Mouse (Mus musculus) R1 (cell line): ENCODE data around the gene Atp5d.

ENCODE experiments used
- DNase-seq: peaks from one replicate; pipeline ENCODE4 v3.0.0-alpha.2; 2018; ENCODE audit warnings: low read depth, low spot score

Atp5d gene

GRCm38 (mm10) chr10:80139975-80140665 lies 1.7 kb downstream of the Atp5d start:
- no peak for DNase-seq

- DNase-seq, result no peak
Observed at GRCm38 (mm10) chr10:80140666-80141035, 2.2 kb downstream of the Atp5d start, which contains the start of gene Cbarp. Gene Cbarp, minus strand, starts transcription at chr10:80140835.

GRCm38 (mm10) chr10:80141243-80141642 lies 2.8 kb downstream of the Atp5d start:
- peak; percentile 95 for DNase-seq

GRCm38 (mm10) chr10:80141786-80142529 lies 3.5 kb downstream of the Atp5d start:
- peak; percentile 99 for DNase-seq

GRCm38 (mm10) chr10:80142530-80142925 lies 4.1 kb downstream of the Atp5d start:
- peak; percentile 82 for DNase-seq

GRCm38 (mm10) chr10:80143664-80144063 lies 5.2 kb downstream of the Atp5d start:
- no peak for DNase-seq

- DNase-seq, result no peak
Observed at GRCm38 (mm10) chr10:80144159-80144558, 5.7 kb downstream of the Atp5d start.

- DNase-seq, result peak; percentile 73
Observed at GRCm38 (mm10) chr10:80144864-80145838, 6.7 kb downstream of the Atp5d start.

GRCm38 (mm10) chr10:80145896-80146295 lies 7.5 kb downstream of the Atp5d start:
- no peak for DNase-seq

- DNase-seq, result no peak
Observed at GRCm38 (mm10) chr10:80146568-80147011, 8.2 kb downstream of the Atp5d start.

- no peak for DNase-seq
Observed at GRCm38 (mm10) chr10:80147146-80147718, 8.8 kb downstream of the Atp5d start.

- peak; percentile 86 for DNase-seq
Observed at GRCm38 (mm10) chr10:80147719-80148601, 9.5 kb downstream of the Atp5d start, which contains the start of gene Midn. Gene Midn, plus strand, starts transcription at chr10:80148272.

GRCm38 (mm10) chr10:80148610-80149290 lies 10.3 kb downstream of the Atp5d start:
- no peak for DNase-seq

- peak; percentile 99 for DNase-seq
Observed at GRCm38 (mm10) chr10:80149291-80150225, 11.1 kb downstream of the Atp5d start.

- DNase-seq, result peak; percentile 62
Observed at GRCm38 (mm10) chr10:80150226-80151210, 12.1 kb downstream of the Atp5d start.

- peak; percentile 43 for DNase-seq
Observed at GRCm38 (mm10) chr10:80151211-80152034, 13.0 kb downstream of the Atp5d start.
